Mouse (Mus musculus): ENCODE data around the gene Rsbn1l.
"Not testable (repeated sequence)": the region's sequence is repeated elsewhere in the genome, so short reads cannot be mapped to it uniquely, and the experiment has no call there.

Rsbn1l gene

DNA sequence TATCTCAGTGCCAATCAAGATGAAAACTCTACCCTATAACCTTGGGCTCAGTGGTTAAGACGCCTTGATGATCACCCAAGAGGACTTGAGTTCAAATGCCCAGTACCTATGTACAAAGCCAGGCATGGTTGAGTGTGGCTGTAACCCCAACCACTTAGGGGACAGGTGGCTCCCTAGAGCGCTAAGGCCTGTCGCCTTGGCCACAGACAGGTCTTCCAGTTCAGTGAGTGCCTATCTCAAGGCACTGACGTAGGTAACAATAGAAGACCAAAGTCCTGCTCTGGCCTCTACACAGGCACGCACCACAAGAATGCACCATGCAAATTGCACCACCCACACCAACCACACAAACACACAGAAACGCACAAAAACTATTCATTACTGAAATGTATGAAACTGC lies 9.3 kb downstream of the Rsbn1l start:
- no peak for DNase-seq

DNA sequence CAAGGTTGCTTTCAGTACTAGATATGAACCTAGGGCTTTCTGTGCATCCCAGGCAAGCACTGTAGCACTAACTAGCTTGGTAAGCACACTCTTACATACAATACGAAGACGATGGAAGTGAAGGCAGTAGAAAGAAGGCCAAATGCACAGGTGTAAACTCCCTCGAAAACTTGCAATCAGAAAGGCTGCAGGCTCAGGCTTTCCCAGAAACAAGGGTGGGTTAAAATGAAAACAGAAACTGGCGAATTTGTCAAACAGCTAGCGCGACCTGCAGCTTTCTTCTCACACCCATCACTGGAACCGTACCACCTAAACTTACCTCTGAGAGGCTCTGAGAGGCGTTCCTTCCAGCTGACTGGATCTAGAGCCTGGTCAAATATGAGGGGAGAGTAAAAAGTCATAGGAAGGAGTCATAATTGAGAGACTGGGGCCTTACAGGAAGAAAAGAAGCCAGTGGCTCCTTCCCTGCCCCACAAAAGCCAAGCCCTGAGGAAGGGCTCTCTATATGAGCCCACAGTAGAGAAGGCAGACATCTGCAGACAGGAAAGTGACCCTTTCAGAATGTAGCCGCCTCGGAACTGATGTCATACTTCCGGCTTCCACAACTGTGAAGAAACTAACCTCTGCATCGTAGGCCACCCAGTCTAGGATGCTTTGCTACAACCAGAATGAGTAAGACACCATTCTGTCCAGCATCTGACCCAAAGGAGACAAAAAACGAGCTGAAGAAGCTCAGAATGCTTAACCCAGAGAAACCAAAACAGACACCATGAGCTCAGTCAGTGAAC lies 11.0 kb downstream of the Rsbn1l start:
- no peak for DNase-seq

DNA sequence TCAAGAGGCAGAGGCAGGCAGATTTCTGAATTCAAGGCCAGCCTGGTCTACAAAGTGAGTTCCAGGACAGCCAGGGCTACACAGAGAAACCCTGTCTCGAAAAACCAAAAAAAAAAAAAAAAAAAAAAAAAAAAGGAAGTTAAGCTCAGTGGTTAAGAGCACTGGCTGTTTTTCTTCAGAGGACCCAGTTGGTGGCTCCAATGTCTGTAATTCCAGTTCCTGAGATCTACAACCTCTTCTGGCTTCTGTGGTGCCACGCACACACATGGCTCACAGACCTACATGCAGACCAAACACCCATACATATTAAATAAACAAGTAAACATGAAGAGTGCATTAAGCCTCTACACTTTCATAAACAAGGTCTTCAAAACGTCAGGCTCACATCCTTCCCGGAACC lies 12.4 kb downstream of the Rsbn1l start:
- DNase-seq = not testable (repeated sequence)

DNA sequence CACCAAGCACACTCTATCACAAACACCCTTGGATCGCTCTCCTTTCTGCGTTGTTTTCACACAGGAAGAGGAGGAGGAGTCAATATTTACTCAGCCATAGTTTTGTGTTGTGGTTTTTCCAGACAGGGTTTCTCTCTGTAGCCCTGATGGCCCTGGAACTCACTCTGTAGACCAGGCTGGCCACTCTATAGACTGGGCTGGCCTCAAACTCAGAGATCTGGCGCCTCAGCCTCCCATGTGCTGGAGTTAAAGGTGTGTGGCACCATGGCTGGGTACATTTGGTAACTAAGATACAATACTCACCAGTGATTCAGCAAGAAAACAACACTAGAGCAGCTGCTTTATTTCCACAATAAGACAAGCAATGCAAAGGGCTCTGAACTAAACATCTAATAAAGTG lies 13.7 kb downstream of the Rsbn1l start:
- DNase-seq = no peak

DNA sequence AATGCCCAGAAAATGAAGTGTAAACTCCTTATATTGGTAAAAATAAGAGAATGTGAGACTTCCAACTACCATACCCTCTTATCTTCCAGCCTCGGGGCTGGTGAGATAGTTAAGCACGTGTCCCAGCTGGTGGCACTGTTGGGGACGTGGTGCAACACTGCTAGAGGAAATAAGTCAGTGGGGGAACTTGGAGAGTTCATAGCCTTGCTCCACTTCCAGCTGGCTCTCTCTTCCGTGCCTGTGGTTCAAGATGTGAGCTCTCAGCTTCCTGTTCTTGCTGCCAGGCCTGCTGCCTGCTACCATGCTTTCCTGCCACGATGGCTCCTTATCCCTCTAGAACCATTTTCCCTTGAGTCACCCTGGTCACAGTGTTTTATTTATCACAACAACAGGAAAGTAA lies 15.0 kb downstream of the Rsbn1l start:
- DNase-seq = peak; percentile 75

DNA sequence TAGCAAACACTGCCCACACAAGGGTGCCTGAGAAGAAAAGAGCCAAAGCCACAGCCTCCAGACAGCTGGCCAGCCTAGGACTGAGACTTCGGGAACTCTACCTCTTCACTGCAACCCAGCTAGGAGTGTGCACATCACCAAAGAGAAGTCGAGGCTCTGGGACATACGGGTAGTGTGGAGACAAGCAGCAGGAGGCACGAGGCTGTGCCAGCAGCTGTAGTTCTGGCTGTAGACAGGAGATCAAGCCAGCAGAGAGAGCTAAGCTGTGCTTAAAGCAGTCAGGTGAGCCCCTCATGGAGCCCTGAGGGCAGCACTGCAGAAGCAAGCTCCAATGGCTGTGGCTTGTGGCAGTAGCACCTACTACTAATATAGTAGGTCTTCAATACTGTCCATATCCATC lies 15.5 kb downstream of the Rsbn1l start:
- DNase-seq = no peak

DNA sequence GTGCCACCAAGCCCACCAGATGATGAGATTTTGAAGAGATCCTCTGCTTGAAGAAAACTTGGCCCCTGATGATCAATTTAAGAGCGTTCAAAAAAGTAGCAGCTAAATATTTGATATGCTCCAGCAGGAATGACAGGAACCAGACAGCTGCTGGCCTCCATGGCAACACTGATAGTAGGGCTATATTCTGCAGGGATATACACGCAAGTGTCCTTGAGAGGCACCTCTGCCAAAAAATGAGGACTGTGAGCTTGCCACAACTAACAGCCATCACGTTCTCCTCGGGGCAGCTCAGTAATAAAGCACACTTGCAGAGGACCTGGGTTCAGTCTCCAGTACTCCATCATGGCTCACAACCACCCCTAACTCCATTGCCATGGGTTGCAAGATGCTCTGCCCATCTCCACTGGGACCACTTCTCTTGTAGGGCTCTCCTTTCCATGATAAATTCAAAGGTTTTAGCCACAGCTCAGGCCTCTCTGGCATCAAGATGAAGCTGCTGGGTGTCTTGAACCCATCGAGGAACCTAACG lies 16.1 kb downstream of the Rsbn1l start:
- DNase-seq = no peak

DNA sequence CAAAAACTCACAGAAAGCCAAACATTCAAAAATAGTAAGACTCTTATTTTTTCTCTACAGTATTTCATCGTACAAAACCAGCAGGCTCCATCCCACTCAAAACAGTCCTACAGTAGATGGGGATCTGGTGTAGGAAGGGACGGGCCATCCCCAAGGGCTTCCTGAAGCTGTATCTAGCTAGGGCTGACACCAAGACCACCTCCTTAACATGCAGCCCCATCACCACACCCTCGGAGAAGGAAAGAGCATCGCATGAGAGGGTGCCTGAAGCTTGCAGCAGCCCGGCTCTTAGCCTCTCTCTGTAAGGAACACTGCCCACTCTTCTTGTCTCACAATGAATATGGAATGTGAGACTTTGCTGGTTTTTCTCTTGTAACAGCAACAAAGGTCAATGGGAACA lies 17.7 kb downstream of the Rsbn1l start:
- no peak for DNase-seq

DNA sequence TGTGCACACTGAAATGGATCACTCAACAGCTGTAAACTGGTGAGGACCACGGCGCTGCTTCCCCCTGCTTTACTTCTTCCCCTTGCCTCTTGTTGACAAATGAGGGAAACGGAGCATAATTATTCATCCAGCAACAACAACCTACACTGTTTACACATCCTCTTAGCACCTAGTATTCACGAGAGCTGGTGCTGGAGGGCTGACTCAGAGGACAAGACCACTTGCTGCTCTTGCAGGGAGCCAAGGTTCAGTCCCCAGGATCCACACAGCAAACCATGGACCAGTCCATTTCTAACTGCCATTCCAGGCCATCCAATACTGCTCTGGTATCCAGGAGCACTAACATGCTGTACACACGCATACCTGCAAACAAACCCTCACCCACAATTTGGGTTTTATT lies 20.3 kb downstream of the Rsbn1l start:
- no peak for DNase-seq

DNA sequence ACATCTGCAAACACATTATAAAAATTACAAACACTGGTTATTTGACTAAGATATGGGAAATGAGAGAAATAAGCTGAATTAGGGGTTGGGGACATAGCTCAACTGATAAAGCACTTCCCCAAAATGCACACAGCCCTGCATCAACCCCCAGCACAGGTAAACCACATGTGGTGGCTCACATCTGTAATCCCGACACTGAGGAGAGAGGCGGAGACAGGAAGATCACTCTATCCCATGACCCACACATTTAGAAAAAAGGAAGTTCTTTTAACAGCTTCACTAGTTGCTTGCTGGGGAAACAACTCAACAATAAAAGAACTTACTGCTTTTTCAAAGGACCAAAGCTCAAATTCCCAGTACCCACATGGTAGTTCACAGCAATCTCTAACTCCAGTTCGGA lies 23.6 kb downstream of the Rsbn1l start:
- no peak for DNase-seq

DNA sequence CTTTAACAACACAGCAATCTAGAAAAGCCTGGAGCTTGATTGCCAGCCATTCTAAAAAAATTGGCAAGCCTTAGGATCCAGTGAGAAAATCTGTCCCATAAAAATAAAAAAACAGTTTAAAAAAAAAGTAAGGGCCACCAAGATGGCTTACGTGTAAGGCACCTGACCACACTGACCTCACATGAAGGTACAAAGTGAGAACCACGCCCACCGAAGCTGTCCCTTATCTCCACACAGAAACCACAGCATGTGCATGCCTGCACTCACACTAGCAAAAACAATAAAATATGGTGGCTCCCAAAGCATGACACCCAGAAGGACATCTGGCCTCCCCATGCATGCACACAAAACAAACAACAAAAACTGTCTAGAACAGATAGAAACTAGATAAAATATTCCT lies 24.9 kb downstream of the Rsbn1l start:
- DNase-seq = no peak

DNA sequence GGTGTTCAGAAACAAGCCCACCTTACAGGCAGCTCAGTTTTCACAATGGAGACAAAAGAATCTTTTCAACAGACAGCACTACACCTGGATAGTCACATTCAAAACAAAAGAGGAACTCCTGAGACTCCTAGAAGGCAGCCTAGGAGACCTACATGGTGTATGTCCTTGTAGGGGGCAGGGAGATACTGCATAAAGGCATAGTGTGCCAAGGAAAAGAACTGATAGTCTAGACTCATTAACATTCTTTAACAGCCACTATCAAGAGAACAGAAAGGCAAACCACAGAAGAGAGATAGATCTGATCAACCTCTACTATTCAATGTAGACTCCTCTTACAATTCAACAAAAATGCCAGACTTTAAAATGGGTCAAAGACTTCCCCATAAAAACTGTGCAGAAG lies 25.8 kb downstream of the Rsbn1l start:
- DNase-seq = no peak

DNA sequence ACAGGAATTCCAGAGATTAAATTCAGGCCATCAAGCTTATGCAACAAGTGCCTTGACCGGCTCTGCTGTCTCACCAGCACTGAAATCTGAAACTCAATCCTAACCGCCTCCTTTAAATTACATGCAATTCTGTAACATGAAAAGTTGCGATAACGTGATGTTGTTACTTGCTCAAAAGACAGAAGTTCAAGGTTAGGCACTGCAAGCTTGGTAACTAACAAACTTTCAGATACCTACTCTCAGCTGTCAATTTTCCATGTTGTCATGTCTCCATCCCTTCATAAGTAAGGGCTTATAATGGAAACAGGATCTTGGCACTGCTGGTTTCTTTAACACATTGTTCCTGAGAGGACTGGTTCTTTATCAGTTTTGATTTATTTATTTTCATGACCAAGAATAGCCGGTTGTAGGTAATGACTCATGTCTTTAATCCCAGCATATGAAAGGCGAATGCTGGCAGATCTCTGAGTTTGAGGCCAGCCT lies 26.5 kb downstream of the Rsbn1l start:
- no peak for DNase-seq

DNA sequence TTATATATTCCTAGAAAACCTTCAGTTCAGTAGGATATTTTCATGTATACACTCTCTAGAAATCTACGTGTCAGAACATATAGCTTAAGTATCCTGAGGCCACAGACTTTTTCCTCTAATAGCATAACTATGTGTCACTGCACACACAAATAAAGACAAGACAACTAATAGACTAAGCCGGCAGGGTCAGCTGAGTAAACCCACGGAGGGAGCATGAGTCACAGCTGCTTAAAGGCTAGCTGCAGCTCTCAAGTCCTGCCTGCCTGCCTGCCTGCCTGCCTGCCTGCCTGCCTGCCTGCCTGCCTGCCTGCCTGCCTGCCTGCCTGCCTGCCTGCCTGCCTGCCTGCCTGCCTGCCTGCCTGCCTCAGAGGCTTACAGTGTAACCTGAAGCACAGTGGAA lies 30.7 kb downstream of the Rsbn1l start:
- DNase-seq = no peak

DNA sequence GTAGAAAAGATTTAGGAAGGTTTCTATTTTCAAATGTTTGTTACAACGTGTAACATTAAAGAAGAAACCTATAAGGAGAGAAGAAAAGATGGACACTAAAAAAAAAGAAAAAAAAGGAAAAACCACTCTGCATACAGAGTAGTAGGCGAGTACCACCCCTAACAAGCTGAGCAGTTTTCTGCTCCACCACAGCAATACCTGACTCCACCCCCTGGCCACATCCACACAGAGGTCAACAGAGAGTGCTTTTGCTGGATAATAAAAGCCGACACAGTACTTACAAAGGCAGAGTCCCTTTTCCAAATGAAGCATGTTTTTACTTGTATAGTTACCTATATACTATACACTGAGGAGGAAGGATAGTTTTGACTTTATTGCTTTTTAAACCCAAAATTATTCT lies 31.6 kb downstream of the Rsbn1l start:
- DNase-seq = no peak

DNA sequence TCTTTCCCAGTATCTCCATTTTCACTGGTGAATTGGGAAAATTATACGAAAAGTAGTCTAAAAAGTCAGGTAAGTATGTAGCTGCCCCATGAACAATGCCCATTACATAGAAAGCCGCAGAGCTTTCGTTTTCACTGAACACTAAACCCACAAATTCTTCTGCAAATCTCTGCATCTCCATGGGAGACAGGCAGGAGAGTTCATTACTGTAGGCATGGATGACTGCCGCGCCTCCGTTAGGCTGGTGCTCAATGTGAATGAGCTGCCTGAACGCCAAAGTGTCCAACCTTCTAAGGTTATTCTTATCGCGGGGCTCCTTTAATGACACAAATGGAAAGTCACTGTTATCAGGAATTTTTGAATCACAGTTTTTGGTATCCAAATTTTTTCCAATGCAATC lies 36.6 kb downstream of the Rsbn1l start:
- no peak for DNase-seq

DNA sequence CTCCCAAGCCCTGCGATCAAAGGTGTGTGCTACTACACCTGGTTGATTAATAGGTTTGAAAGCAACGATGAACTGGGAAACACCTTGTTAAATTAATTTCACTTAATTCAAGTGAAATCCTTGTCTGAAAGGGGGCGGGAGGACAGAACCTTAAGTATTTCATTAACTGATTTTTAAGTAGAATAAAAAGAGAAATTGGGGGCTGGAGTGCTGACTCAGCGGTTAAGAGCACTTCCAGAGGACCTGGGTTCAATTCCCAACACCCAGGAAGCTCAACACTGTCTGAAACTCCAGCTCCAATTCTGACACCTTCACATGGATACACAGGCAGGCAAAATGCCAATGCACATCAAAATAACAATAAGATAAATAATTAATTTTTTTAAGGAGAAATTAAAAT lies 37.2 kb downstream of the Rsbn1l start:
- no peak for DNase-seq

DNA sequence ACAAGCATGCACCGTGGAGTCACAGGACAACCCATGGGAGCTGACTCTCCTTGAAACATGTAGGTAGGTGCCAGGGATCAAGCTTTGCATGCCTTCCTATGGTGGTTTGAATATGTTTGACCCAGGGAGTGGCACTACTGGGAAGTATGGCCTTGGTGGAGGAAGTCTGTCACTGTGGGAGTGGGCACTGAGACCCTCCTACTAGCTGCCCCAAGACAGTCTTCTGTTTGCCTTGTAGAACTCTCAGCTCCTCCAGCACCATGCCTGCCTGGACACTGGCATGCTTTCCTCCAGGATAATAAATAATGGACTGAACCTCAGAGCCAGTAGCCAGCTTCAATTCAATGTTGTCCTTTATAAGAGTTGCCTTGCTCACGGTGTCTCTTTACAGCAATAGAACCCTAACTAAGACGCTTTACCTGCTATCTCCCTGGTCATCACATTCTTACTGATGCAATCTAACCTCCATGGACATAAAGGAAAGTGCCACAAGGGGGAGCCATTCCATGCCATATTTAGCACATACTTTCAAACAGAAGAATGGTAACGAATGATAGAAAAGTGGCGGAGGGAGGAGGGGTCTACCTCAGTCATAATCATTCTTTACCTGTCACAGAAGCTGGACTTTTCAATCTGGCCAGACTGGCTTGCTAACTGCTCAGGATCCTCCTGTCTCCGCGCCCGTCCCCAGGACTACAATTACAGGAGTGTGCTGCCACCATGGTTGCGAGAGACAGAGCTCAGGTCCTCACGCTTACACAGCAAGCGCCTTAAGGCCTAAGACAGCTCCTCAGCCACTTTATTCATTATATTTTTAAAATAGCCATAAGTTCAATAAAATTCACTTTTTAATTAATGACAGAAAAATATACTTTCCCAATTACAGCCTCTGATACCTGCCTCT lies 42.6 kb downstream of the Rsbn1l start:
- peak; percentile 86 for DNase-seq

DNA sequence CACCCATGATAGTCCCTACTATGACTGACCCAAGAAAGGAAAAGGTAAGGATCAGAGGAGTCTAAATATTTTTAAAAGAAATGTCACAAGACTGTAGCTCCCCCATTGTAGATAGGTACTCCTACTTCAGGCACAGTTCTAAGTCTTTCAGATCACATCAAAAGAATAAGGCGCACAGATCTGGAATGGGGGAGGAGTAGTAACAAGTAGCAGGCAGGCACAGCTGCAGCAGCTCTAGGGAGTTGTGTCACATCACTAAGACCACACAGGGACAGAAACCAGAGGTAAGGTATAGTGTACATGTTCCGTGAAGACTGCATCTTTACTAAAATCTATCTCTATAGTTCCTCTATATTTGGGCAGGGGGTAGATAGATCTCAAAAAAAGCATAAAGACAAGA lies 44.5 kb downstream of the Rsbn1l start:
- DNase-seq = no peak

DNA sequence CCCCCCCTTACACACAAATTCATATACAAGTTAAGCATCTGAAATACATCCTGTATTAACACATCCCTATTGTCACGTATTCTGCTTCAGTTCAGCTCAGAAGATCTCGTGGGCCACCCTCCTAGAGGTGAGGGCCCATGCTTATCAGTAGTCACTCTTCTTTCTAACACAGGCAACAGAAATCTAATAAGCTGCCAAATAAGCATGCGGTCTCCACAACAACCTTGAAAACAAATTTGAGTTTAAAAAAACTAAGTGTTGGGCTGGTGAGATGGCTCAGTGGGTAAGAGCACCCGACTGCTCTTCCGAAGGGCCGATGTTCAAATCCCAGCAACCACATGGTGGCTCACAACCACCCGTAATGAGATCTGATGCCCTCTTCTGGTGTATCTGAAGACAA lies 50.0 kb downstream of the Rsbn1l start:
- DNase-seq = no peak

DNA sequence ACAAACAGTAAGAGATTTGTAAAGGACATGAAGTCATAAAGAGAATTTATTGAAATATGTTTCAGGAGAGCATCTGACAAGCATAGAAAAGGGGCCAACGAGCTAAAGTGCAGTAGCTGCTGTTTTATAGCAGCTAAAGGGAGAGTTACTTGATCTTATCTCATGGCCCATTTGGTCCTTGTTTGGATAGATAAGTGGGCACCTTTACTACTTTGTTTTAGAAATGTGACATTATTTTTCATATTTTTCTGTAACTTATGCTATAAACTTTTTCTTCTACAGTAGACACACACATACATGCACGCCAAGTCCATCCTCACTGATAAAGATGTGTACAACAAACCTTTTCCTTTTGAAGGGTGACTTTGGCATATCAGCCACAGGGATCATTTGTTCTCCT lies 50.8 kb downstream of the Rsbn1l start:
- DNase-seq = no peak

DNA sequence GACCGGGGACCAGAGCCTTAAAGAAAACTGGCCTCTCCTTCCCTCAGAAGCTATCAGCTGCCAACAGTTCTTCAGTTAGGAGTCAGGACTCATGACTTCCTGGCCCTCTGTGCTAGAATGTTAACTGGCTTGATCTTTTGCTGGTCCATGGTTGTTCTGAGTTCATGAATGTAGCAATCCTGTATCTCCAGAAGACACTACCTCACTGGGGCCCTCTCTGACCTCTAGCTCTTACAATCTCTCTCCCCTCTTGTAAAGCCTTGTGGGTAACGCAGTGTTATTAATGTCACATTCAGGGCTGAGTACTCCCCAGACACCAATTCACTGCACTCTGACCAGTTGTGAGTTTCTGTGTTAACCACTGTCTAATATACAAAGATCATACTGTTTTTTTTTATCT lies 51.6 kb downstream of the Rsbn1l start:
- DNase-seq = no peak

DNA sequence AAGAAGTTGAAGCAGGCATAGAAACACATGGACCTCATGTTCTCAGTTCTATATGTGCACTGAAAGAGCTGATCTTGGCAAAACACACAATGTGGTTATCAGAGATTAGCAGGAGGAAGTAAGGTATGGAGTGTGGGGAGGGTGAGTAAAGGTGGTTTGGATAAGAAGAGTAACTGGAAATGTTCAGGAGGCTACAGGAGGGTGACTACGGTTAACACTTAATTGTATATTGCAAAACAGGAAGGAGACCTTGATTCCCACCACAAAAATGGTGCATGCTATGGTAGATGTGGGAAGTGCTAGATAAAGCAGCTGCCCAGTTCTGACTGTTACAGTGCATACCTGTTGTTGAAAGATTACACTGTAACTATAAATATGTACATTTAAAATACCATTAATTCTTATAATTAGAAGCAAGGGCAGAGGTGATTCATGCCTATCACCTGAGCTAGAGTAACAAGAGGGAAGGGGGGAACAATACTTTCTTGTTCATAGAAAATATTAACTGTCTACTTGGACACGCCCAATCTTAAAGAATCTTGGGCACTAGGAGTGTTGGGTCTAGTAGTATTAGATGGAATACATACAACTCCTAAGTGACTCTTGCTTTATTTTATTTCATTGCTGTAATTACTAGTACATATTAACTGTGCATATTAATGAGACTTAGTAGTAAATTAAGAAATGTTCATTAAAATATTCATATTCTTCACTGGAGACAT lies 58.6 kb downstream of the Rsbn1l start:
- no peak for DNase-seq
